Mouse (Mus musculus) cerebellum, adult 2 months (tissue): ENCODE data around the gene Kcnma1.

Experiments
- CTCF ChIP-seq: fragments of 200-500 bp; IDR thresholded peaks from 2 replicates; pipeline ENCODE4 v1.5.1; 2011; ENCODE audit warnings: low read depth, mild to moderate bottlenecking, control low read depth, low read length, moderate library complexity, borderline replicate concordance; ENCODE audit not compliant: insufficient read depth
- POLR2A ChIP-seq: fragments of 200-500 bp; IDR thresholded peaks from 2 replicates; pipeline ENCODE4 v1.6.1; 2011; ENCODE audit warnings: low read length, control low read depth, borderline replicate concordance; ENCODE audit not compliant: insufficient read depth

DNA sequence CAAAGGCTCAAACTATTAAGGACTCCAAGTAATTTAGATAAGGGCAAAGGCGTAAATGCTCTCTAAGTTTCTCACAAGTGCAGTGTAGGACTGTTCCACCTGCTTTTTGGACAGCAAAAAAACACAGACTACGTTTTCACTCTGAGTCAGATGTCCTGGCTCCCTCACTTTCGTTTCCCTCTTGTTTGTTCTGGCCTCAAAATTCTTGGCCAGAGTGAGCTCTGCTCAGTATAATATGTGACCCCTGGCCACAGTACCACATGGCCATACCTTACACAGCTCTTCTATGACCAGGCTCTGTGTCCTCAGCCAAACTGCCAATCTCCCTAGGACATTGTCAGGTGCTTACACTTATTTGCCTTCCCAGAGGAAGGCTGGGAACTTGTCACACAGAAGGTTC is 241.6 kb downstream of the Kcnma1 start:
- TF ChIP-seq POLR2A (no peak), CTCF (no peak)
